ENCODE assay signal across 8 mouse cellular contexts in genomic region chr6:134887008-134887407, GRCm38 (mm10). TPM values are rescaled to one million over a fixed set of nuclear protein-coding genes. Genes with fewer than 3 reads are reported as not detected.
DNase-seq lines count a peak whose midpoint lies in the region; ATAC-seq and TF ChIP-seq lines count a peak whose summit lies in the region.
"Had no signal": no experiment of that assay in that cellular context is flagged by ENCODE, and none has a peak within 500 bp of the region (broad histone marks: within the 10 kb centered on the region; RNA-seq: fewer than 3 reads in every experiment).

No protein-coding gene starts in this region.

- 34% methylated on average over 5 of the region's 5 CpGs for WGBS in forebrain, embryonic 10.5 days

- H3K36me3 ChIP-seq in E14TG2a.4 (ENCODE audit: insufficient read depth, low read length): peaks cover 48% of the 10 kb centered on the region
- H3K36me3 ChIP-seq in forebrain, embryonic 10.5 days (replicated peaks): peaks cover 33% of the 10 kb centered on the region

- H3K27me3 ChIP-seq in E14TG2a.4 (ENCODE audit: insufficient read depth, low read length): no peaks in the 10 kb centered on the region
- no peaks in the 10 kb centered on the region for H3K27me3 ChIP-seq in forebrain, embryonic 10.5 days (ENCODE audit: poor library complexity, severe bottlenecking)

- intact Hi-C loops in left cerebral cortex, postnatal 25 days (cut with DNase I): loop anchor here (1.0 kb wide), 1 partner anchor 33 kb away; the partner anchor contains the start of gene Cdkn1b

- peak overlapping the region; percentile 82 for H3K4me3 ChIP-seq in E14TG2a.4 (replicated peaks; ENCODE audit: low read length)
- H3K4me3 ChIP-seq in forebrain, embryonic 10.5 days: peak overlapping the region; percentile 66

- peak overlapping the region; percentile 89 for H3K27ac ChIP-seq in forebrain, embryonic 10.5 days

- H3K4me1 ChIP-seq in E14TG2a.4 (replicated peaks; ENCODE audit: low read depth, low read length): peaks cover 50% of the 10 kb centered on the region
- peaks cover 54% of the 10 kb centered on the region for H3K4me1 ChIP-seq in forebrain, embryonic 10.5 days

- peak; percentile 43 for DNase-seq in MN1 (ENCODE audit: low spot score)
- no peak for DNase-seq in forebrain, embryonic 10.5 days (ENCODE audit: extremely low spot score, low spot score)
- peak; percentile 27 to 46 for DNase-seq in left cerebral cortex, postnatal 25 days (ENCODE audit: low spot score in 2 of 2)
- DNase-seq in thymus, postnatal 0 days (ENCODE audit: low spot score): no peak
- DNase-seq in adrenal gland, postnatal 4 days (ENCODE audit: low spot score in 2 of 2): no peak
- DNase-seq: liver had no signal

- ATAC-seq in megakaryocyte-erythroid progenitor cell, adult 5-6 weeks (replicated peaks; ENCODE audit: low FRiP score, low TSS enrichment, poor library complexity, severe bottlenecking): no peak

- no peaks in the 10 kb centered on the region for H3K9me3 ChIP-seq in E14TG2a.4 (ENCODE audit: low read length)
- no peaks in the 10 kb centered on the region for H3K9me3 ChIP-seq in forebrain, embryonic 10.5 days

- no peak for TF ChIP-seq CTCF in E14TG2a.4 (conservative IDR thresholded peaks at IDR 0.05; ENCODE audit: low read length)

RNA-seq across cellular contexts. Expression of gene Gpr19, which starts 11.4 kb away (rescaled TPM):
- 28.7 and 28.8 TPM in 2 replicates for polyA plus RNA-seq in forebrain, embryonic 10.5 days (2016; fragmentation: Nextera tagmentation; extraction: Ambion mirVana)
- total RNA-seq in left cerebral cortex, postnatal 25 days (2021): 10 to 100 TPM; 25.3 to 27.3 TPM
- polyA plus RNA-seq in thymus, postnatal 0 days (2015; fragmentation: Nextera tagmentation; extraction: Ambion mirVana): 11.8 and 11.9 TPM in 2 replicates
- 10 to 100 TPM; 13.6 to 16.4 TPM for total RNA-seq in adrenal gland, postnatal 4 days (2021)
- 6.5 and 6.9 TPM in 2 replicates for total RNA-seq in megakaryocyte-erythroid progenitor cell, adult 5-6 weeks (2014; fragmentation: Nextera tagmentation)
- 4.5 and 7.0 TPM in 2 replicates for total RNA-seq in megakaryocyte-erythroid progenitor cell, adult 5-6 weeks (2017)

RNA-seq across cellular contexts. Expression of gene Cdkn1b, which starts 33.2 kb away (rescaled TPM):
- 17.9 and 19.0 TPM in 2 replicates for polyA plus RNA-seq in forebrain, embryonic 10.5 days (2016; fragmentation: Nextera tagmentation; extraction: Ambion mirVana)
- 10 to 100 TPM; 40.3 to 43.2 TPM for total RNA-seq in left cerebral cortex, postnatal 25 days (2021)
- polyA plus RNA-seq in thymus, postnatal 0 days (2015; fragmentation: Nextera tagmentation; extraction: Ambion mirVana): 53.0 and 58.8 TPM in 2 replicates
- total RNA-seq in adrenal gland, postnatal 4 days (2021): 10 to 100 TPM; 53.4 to 53.8 TPM
- 17.2 and 22.1 TPM in 2 replicates for total RNA-seq in megakaryocyte-erythroid progenitor cell, adult 5-6 weeks (2014; fragmentation: Nextera tagmentation)
- 34.9 and 49.3 TPM in 2 replicates for total RNA-seq in megakaryocyte-erythroid progenitor cell, adult 5-6 weeks (2017)

RNA-seq across cellular contexts. Expression of gene Crebl2, which starts 57.1 kb away (rescaled TPM):
- polyA plus RNA-seq in forebrain, embryonic 10.5 days (2016; fragmentation: Nextera tagmentation; extraction: Ambion mirVana): 0.86 and 1.1 TPM in 2 replicates
- total RNA-seq in left cerebral cortex, postnatal 25 days (2021): 10 to 100 TPM; 29.9 to 32.9 TPM
- 4.9 and 5.5 TPM in 2 replicates for polyA plus RNA-seq in thymus, postnatal 0 days (2015; fragmentation: Nextera tagmentation; extraction: Ambion mirVana)
- 10 to 100 TPM; 15.5 to 19.8 TPM for total RNA-seq in adrenal gland, postnatal 4 days (2021)
- total RNA-seq in megakaryocyte-erythroid progenitor cell, adult 5-6 weeks (2014; fragmentation: Nextera tagmentation): 6.2 and 11.7 TPM in 2 replicates
- total RNA-seq in megakaryocyte-erythroid progenitor cell, adult 5-6 weeks (2017): 10.4 and 12.9 TPM in 2 replicates

Comparison
In these comparisons a context has a peak if more than half of its experiments do, and no peak if none do; other contexts are left out.
1. DNase-seq: peak in MN1 (single experiment) and left cerebral cortex, postnatal 25 days (2 of 2); none in forebrain, embryonic 10.5 days (single experiment), thymus, postnatal 0 days (single experiment) and adrenal gland, postnatal 4 days (0 of 2).